Mouse (Mus musculus) naive thymus-derived CD4-positive, alpha-beta T cell, adult 5 months (primary cell): ENCODE measurements around the gene Olfr1107. TPM values are rescaled to one million over a fixed set of nuclear protein-coding genes. Genes with fewer than 3 reads are reported as not detected.

Experiments used
- polyA plus RNA-seq: library from polyadenylated mRNA; unstranded; fragments of 100-300 nt; shearing (Covaris generic); gene quantifications from one replicate; pipeline ENCODE4 v1.2.1, GENCODE M21; 2017

The Olfr1107 gene
- not detected for polyA plus RNA-seq

DNA sequence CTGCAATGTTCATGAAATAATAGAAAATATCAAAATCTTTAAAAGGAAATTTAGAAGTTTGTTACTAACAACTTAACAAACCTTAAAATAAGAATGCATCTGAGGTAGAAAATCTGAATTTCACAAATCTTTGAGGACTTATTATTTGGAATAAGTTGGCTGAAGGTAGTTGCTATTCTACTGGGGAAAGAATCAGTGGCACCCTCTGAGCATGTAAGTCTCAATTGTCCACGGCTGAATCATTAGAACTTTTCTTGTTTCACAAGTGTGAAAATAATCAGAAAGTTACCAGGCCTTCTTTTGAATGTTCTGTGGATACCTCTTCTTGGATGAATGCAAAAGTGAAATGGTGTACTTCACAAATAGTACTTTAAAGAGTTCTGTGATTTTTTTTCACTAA lies at the start of gene Olfr1107:
Gene Olfr1107, minus strand, starts transcription at position 101 of the 400 bp plus-strand sequence.

DNA sequence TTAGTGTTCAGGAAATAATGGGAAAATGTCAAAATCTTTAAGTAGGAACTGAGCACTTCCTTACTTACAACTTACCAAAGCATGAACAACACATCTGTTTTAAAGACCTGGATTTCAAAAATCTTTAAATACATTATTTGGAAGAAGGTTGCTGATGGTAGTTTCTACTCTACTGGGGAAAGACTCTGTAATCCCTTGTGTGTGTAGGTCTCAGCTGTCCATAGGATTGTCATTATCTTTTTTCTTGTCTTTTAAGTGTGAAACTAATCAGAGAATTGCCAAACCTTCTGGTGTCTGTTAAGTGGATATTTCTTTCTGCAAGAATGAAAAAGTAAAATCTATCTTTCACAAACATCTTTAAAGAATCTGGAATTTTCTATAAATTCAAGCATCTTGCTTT lies 38.9 kb upstream of the Olfr1107 start, which contains the start of gene Olfr259:
Gene Olfr259, minus strand, starts transcription at position 101 of the 400 bp plus-strand sequence.

DNA sequence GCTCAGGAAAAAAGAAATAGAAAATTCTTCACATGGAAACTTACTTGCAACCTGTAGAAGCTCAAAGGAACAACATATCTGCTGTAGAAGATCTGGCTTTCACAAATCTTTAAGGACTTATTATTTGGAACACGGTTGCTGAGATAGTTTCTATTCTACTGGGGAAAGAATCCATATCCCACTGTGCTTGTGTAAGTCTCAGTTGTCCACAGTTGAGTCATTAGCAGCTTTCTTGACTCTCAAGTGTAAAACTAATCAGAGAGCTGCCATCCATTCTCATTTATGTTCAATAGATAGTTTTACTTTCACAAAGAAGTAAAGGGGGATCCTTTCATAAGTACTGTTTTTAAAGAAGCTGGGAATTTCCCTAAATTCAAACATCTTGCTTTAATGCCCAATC lies 20.3 kb upstream of the Olfr1107 start, which contains the start of gene Olfr1109:
Gene Olfr1109, minus strand, starts transcription at position 101 of the 400 bp plus-strand sequence.

DNA sequence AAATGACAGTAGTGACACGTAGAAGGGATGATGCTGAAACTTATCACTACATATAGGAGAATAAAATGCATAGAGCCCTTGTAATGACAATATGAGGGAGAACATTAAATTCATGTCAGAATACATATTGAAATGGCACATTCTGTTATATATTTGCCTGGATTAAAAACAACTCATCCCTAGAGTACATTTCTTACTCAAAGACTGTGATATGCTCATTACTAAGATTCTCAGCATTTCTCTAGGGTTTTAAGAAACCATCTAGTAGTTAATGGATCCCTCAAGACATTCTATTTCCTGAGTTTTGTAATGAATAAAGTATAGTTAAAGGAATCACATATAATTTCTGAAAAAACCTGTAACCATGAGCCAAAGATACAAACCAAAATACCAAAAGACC lies 23.4 kb downstream of the Olfr1107 start, which contains the start of gene Olfr1106:
Gene Olfr1106, minus strand, starts transcription at position 101 of the 400 bp plus-strand sequence.

DNA sequence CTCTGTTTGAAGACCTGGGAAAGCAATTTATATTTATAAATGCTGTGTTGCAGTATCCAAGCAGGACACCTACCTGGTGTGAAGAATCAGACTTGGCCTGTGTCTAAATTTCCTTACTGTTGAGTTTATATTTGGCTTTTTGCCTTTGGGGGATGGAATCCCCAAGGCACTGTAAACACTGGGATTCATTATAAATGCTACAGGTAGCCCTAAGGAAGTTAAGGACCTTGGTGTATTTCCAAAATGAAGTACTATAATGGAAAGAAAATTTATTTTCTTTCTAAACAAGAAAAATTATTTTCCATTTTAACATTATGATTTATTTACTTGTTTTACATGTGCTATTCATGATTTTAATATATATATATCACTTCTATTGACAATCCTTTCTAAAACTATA lies 39.2 kb downstream of the Olfr1107 start, which contains the start of gene Olfr1105:
Gene Olfr1105, minus strand, starts transcription at position 101 of the 400 bp plus-strand sequence.

DNA sequence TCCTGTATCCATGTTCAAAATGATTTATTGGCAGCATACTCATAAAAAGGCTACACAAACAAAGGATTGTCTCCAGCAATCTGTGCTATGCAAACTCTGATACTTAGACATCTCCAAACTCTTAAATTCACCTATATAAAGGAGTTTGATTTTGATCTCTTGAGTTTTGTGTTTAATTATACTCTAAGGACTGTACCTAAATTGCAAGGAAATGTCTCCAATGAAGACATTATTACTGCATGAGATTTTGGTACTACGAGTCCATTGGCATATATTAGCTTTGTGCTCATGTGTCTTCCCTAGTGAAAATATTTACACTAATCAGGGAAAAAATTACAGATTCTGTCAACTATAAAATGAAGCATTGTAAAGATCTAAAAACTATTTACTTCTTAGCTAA lies 48.6 kb downstream of the Olfr1107 start, which contains the start of gene Olfr1104:
Gene Olfr1104, minus strand, starts transcription at position 101 of the 400 bp plus-strand sequence.

Other genes starting within 250 kb of the Olfr1107 start
- not detected for gene Olfr1095, start 224.1 kb downstream of the Olfr1107 start, polyA plus RNA-seq
- not detected for gene Gm13723, start 201.0 kb downstream of the Olfr1107 start, polyA plus RNA-seq
- gene Olfr1097, start 183.6 kb downstream of the Olfr1107 start, polyA plus RNA-seq, result not detected
- not detected for gene Olfr1098, start 151.3 kb downstream of the Olfr1107 start, polyA plus RNA-seq
- not detected for gene Olfr1099, start 115.1 kb downstream of the Olfr1107 start, polyA plus RNA-seq
- not detected for gene Olfr1100, start 95.9 kb downstream of the Olfr1107 start, polyA plus RNA-seq
- not detected for gene Olfr1101, start 84.6 kb downstream of the Olfr1107 start, polyA plus RNA-seq
- not detected for gene Olfr1102, start 77.4 kb downstream of the Olfr1107 start, polyA plus RNA-seq
- not detected for gene Olfr1104, start 48.7 kb downstream of the Olfr1107 start, polyA plus RNA-seq
- gene Olfr1105, start 39.3 kb downstream of the Olfr1107 start, polyA plus RNA-seq, result 0.14 TPM
- not detected for gene Olfr1106, start 23.5 kb downstream of the Olfr1107 start, polyA plus RNA-seq
- 0.19 TPM for gene Olfr1109, start 20.2 kb upstream of the Olfr1107 start, polyA plus RNA-seq
- not detected for gene Olfr259, start 38.8 kb upstream of the Olfr1107 start, polyA plus RNA-seq
- not detected for gene Olfr1110, start 64.5 kb upstream of the Olfr1107 start, polyA plus RNA-seq
- gene Olfr1111, start 76.8 kb upstream of the Olfr1107 start, polyA plus RNA-seq, result not detected
- not detected for gene Olfr1112, start 112.0 kb upstream of the Olfr1107 start, polyA plus RNA-seq
- gene Olfr1113, start 133.2 kb upstream of the Olfr1107 start, polyA plus RNA-seq, result not detected
- gene Olfr1115, start 172.2 kb upstream of the Olfr1107 start, polyA plus RNA-seq, result not detected
- 0.04 TPM for gene Olfr1116, start 191.7 kb upstream of the Olfr1107 start, polyA plus RNA-seq
- gene Olfr1118, start 231.8 kb upstream of the Olfr1107 start, polyA plus RNA-seq, result not detected